Mouse (Mus musculus): Measurements from ENCODE around the gene Ppip5k1. TPM values are rescaled to one million over a fixed set of nuclear protein-coding genes. Genes with fewer than 3 reads are reported as not detected.

Gene Ppip5k1
- total RNA-seq, 2 experiments from 2014 or later: 16.8 to 18.5 TPM

DNA sequence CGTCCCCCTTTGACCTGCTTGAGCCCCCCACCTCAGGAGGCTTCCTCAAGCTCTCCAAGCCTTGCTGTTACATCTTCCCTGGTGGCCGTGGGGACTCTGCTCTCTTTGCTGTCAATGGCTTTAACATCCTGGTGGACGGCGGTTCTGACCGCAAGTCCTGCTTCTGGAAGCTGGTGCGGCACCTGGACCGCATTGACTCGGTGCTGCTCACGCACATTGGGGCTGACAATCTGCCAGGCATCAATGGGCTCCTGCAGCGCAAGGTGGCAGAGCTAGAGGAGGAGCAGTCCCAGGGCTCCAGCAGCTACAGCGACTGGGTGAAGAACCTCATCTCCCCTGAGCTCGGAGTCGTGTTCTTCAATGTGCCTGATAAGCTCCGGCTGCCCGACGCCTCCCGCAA is 55.7 kb downstream of the Ppip5k1 start:
- DNase-seq (ENCODE audit: low spot score in 2 of 2): no peak

DNA sequence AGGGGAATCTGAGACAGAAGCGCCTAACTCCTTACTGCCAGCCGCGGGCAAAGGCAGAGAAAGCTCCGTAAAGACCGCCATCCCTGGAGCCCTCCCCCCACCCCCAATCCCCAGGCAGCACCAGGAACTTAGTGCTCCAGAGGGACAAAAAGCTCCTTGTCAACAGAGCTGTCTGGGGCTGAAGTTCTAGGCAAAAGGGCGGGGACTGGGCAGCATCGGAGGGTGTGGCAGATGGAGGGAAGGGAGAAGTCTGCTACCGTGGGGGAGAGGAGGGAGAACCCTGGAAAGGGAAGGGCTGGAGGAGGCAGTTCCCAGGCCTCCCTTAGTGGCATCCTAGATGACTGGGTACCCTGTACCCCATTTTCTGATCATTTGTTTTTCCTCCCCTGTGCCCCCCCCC is 57.1 kb downstream of the Ppip5k1 start:
- no peak for DNase-seq (ENCODE audit: low spot score in 2 of 2)

DNA sequence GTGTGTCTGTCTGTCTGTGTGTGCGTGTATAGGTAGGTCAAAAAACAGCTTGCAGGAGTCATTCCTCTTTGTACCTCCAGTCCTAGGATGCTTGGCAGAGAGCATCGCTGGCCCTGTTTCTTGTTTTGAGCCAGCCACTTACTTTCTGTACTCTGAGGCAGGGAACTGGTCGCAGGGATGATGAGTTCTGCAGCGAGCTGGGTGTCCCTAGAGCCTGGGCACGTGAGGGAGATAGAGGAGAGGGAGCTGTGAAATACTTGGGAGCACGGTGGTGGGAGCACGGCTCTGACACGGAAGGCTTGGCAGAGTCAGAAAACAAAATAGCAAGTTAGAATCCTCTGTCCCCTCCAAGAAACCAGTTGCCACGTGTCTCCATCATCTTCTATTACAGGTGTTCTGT is 57.5 kb downstream of the Ppip5k1 start:
- DNase-seq (ENCODE audit: low spot score in 2 of 2): no peak

GRCm38 (mm10) chr2:121296754-121297231 is 58.4 kb downstream of the Ppip5k1 start:
- DNase-seq (ENCODE audit: low spot score in 2 of 2): no peak

GRCm38 (mm10) chr2:121295608-121296571 is 59.3 kb downstream of the Ppip5k1 start:
- no peak for DNase-seq (ENCODE audit: low spot score in 2 of 2)

GRCm38 (mm10) chr2:121294753-121295607 is 60.2 kb downstream of the Ppip5k1 start:
- DNase-seq (ENCODE audit: low spot score in 2 of 2): peak in 1 of 2 experiments; percentile 68

GRCm38 (mm10) chr2:121294182-121294581 is 61.0 kb downstream of the Ppip5k1 start:
- DNase-seq (ENCODE audit: low spot score in 2 of 2): no peak

GRCm38 (mm10) chr2:121292316-121293013 is 62.7 kb downstream of the Ppip5k1 start:
- no peak for DNase-seq (ENCODE audit: low spot score in 2 of 2)

DNA sequence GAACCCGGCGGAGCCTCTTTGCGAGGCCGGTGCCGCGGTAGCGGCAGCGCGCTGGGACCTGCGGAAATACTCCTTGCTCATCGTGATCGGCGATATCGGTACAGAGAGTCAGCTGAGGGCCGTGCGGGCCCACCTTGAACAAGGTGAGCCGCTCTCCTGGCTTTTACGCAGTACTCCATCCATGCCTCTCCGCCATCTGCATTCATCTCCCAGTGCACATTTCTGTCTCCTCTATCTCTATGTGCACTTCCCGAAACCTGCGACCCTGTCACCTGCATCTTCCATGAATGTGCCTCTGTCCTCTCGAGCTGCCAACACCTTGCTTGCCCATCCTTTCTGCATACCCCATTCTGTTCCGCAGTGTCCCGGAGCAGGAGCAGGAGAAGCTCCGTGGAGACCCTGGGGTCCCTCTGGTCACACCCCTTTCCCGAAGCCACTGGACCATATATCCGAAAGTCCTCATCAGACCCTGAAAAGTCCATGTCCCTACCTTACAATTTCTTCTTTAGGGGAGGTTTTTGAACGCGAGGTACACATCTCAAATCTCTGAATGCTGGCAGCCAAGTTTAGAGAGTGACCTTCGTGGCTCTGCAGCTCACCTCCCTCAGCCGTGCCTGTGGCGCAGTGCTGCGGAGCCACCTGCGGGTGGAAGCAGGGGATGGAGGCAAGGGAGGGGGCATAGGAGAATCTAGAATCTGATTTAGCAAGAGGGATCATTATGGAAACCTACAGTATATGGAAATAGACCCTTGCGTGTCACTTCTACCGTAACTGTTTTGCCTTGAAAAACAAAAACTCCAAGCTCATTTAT is 65.3 kb downstream of the Ppip5k1 start:
- no peak for DNase-seq (ENCODE audit: low spot score in 2 of 2)

- DNase-seq (ENCODE audit: low spot score in 2 of 2): peak; percentile 80 to 90
These were observed 66.1 kb downstream of the Ppip5k1 start, which contains the start of gene Map1a for GRCm38 (mm10) chr2:121288901-121289729. Gene Map1a (plus strand): TSS chr2:121289600.

- no peak for DNase-seq (ENCODE audit: low spot score in 2 of 2)
These were observed 67.3 kb downstream of the Ppip5k1 start for GRCm38 (mm10) chr2:121287850-121288249.

GRCm38 (mm10) chr2:121271928-121272516 is 83.2 kb downstream of the Ppip5k1 start:
- DNase-seq (ENCODE audit: low spot score in 2 of 2): no peak

DNA sequence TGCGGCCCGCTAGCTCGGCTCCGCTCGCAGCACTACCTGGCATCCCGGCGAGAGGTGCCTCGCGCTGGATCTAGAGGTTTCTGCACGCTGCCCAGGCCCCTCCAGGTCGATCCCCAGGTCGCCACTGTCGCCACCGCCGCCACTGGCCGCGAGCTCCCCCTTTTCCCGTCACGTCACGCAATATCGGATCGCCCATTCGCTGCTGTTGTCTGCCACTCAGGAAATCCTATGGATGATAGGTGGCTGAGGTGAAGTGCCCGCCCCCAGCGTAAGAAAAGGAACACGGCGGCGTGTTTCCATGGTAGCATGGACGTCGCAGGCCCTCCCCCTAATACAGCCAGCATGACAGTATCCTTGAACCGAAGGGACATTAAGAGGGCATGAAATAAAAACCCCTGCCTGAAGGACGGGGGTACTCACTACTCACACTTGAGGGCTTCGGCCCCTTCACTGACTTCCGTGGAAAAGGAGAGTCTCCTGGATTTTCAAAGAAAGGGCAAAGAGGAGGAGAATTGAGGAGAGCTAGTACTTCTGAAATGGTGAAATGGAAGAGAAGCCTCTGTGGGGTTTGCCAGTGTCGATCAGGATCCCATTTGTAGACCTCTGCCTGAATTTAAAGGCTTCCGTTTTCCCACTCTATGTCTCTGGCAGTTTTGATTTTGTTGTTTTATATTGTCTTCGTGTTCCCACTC is 83.8 kb downstream of the Ppip5k1 start, which contains the start of gene Trp53bp1:
Trp53bp1 (minus strand) TSS at position 172 of the 692 bp plus-strand sequence.
- peak; percentile 85 to 93 for DNase-seq (ENCODE audit: low spot score in 2 of 2)

GRCm38 (mm10) chr2:121270521-121271235 is 84.5 kb downstream of the Ppip5k1 start:
- no peak for DNase-seq (ENCODE audit: low spot score in 2 of 2)

DNA sequence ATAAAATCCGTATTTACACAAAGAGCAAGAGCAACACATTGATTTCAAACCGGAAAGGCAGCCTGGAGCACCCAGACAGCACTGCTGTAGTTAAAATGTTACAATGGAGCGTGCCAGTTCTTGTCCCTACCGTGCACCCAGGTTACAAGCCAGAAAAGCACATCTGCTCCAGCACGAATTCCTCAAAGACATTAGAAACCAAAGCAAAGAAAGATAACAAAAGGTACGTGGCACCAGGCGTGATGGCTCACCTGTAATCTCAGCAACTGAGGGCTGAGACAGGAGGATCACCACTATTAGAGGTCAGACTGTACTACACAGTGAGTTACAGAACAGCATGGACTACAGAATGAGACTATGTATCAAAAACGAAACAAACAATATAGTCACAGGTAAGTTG is 86.8 kb downstream of the Ppip5k1 start:
- DNase-seq (ENCODE audit: low spot score in 2 of 2): no peak
